Mouse (Mus musculus): ENCODE data around the gene Tusc2.
"Not testable (repeated sequence)": the region's sequence is repeated elsewhere in the genome, so short reads cannot be mapped to it uniquely, and the experiment has no call there.

Gene Tusc2

DNA sequence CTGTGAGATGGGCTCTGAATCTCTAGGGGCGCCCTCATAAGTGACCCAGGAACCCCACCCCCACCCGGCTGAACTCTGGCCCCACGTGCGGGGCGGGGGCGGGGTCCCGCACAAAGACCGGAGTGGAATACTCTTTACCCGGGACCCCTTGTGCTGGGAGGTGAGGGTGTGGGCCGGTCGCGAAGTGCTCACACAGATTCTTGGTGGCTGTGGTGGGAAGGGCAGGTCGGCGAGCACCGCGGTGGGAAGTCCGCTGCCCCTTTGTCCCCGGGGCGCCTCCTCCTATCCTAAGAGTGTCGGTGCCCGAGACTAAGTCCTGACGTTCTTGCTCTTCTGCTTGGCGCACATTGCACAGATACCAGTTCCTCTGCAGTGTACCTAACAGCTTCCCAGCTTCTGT, 6.2 kb downstream of the Tusc2 start:
- DNase-seq: no peak

DNA sequence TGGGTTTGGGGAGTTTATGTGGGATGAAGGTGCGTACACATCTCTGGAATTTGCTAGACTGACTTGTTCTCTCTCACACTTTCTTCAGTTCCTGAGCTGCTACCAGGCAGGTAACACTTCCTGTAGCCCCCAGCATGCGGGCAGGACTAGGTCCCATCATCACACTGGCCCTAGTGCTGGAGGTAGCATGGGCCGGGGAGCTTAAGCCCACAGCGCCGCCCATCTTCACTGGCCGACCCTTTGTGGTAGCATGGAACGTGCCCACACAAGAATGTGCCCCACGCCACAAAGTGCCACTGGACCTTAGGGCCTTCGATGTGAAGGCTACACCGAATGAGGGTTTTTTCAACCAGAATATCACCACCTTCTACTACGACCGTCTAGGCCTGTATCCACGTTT, 7.0 kb downstream of the Tusc2 start:
- no peak for DNase-seq

DNA sequence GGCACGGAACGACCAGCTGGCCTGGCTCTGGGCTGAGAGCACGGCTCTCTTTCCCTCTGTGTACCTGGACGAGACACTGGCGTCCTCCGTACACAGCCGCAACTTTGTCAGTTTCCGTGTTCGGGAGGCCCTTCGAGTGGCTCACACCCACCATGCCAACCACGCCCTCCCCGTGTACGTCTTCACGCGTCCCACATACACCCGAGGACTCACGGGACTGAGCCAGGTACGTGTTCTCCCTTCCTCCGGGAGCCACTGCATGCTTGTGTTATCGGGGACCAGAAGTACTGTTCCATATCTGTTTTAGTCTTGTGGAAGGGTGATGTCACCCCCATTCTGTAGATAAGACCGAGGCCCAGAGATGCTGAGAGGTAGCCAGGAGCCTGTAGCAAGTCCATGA, 7.8 kb downstream of the Tusc2 start:
- DNase-seq: no peak

DNA sequence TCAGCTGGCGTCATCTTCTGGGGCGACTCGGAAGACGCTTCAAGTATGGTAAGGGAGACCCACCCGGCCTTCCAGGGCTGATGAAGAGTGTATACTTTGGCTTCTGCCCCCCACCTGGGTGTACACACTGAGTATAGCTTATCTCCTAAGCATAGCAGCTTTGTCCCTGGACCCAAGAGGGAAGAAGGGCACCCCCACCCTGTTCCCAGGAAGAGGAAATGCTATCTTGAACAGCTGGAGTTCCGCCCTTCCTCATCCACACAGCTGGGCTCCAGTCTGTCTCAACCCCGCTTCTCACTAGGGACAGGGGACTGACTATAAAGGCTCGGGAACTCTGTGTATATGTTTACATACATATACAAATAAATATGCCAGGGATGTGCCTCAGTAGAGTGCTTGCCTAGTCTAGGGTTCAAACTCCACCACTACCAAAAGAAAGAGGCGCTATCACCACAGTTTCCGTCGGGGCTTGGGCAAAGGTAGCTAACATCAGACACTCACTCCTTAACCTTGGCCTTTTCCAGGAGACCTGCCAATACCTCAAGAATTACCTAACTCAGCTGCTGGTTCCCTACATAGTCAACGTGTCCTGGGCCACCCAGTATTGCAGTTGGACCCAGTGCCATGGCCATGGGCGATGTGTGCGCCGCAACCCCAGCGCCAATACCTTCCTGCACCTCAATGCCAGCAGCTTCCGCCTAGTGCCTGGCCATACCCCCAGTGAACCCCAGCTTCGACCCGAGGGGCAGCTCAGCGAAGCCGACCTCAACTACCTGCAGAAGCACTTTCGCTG, 8.7 kb downstream of the Tusc2 start:
- DNase-seq: no peak

DNA sequence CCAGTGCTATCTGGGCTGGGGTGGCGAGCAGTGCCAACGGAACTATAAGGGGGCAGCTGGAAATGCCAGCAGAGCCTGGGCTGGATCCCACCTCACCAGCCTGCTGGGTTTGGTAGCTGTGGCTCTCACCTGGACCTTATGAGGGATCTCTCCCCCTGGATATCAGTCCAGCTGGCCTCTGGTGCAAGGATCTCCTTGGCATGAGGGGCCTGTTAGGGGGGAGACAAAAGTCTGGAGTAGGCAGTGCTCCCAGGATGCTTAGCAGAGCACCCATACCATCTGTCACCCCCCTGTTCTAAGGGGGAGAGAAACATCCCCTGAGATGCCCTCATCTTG, 9.2 kb downstream of the Tusc2 start:
- DNase-seq: no peak

DNA sequence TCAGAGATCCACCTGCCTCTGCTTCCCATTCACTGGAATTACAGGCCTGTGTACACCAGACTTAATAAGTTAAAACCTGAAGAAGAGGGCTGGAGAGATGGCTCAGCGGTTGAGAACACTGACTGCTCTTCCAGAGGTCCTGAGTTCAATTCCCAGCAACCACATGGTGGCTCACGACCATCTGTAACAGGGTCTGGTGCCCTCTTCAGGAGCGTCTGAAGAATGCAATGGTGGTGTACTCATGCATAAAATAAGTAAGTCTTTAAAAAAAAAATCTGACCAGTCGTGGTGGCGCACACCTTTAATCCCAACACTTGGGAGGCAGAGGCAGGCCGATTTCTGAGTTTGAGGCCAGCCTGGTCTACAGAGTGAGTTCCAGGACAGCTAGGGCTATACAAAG, 10.7 kb downstream of the Tusc2 start:
- DNase-seq: not testable (repeated sequence)

DNA sequence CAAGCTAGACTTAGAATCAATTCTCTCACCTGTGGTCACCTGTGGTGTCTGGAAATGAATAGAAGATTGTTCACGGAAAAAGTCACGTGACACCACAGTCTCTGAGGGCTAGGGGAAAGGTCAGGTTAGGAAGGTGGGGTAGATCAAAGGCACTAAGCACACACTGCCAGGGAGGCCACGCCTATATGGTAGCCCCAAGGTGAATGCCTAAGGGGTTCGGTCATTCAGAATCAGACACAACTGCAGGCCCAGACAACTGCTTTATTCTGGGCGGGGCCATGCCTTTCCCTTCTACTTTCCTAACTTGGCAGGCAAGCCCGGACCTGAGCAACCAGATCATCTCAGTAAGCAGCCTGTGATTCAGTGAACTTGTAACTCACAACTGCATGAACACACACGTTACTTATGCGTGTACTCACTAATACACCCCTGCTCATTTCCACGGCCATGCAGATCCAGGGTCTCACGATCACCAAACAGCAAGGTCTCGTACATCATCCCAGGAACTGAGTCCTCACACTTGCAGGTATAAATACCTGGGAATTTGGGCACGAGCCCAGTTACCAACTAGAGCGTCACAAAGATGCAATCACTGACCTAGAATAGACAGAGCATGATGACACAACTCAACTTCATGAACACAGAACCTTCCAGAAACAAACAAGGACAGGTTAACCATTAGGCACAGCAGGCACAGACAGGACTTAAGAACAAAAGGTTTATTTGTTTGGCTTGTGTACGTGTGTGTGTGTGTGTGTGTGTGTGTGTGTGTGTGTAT, 12.7 kb downstream of the Tusc2 start:
- no peak for DNase-seq

DNA sequence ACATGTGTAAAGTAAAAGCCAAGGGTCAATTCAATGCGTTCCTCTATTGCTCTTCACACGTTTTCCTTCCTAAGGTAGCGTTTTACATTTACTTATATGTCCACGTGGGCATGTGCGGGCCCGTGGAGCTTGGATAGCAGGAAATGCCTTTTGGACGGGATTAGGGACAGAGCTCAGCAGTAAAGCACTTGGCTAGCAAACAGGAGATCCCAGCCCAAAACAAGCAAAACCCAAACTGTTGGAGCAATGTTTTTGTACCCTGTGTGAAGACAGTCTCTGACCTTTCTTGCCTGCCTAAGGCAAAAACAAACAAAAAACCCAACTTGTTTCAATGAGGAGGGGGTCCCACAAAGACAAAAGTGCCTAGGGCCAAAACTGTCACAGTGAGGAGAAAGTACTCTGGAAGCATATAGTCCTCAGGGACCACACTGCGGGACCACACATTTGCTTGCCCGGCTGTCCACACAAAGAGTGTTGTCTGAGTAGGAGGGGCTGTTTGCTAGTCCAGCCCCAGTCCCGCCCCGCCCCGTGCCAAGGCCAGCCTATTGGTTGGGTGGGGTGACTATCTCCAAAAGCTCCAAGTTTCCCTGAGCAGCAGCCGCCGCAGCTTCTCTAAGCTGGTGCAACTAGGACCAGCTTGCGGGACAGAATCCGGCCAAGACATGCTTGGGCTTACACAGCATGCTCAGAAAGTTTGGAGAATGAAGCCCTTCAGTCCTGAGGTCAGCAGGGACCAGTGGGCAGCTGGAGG, 13.5 kb downstream of the Tusc2 start, which contains the start of gene Hyal1:
Hyal1 (plus strand) TSS at position 571 of the 751 bp plus-strand sequence.
- DNase-seq: no peak

DNA sequence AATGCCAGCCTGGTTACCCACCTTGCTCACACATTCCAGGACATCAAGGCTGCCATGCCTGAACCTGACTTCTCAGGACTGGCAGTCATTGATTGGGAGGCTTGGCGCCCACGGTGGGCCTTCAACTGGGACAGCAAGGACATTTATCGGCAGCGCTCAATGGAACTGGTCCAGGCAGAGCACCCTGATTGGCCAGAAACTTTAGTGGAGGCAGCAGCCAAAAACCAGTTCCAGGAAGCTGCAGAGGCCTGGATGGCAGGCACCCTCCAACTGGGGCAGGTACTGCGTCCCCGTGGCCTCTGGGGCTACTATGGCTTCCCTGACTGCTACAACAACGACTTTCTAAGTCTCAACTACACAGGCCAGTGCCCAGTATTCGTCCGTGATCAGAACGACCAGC, 14.8 kb downstream of the Tusc2 start:
- DNase-seq: no peak

DNA sequence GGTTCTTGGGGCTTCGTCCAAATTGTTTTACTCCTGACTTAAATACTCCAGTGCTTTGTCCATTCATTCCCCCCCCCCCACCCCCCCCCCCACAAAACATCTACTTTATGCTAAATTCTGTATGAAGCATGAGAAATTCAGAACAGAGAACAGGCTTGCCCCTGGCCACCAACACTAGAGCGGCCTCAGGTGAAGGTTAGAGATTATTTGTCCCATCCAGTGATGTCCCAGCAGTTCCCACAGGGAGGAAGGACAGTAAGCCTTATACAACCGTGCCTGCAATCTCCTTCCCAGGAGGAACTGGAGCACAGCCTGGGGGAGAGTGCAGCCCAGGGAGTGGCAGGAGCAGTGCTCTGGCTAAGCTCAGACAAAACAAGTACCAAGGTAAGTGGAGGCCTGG, 15.5 kb downstream of the Tusc2 start, which contains the start of gene Naa80:
Naa80 (plus strand) TSS at position 301 of the 400 bp plus-strand sequence.
- no peak for DNase-seq

DNA sequence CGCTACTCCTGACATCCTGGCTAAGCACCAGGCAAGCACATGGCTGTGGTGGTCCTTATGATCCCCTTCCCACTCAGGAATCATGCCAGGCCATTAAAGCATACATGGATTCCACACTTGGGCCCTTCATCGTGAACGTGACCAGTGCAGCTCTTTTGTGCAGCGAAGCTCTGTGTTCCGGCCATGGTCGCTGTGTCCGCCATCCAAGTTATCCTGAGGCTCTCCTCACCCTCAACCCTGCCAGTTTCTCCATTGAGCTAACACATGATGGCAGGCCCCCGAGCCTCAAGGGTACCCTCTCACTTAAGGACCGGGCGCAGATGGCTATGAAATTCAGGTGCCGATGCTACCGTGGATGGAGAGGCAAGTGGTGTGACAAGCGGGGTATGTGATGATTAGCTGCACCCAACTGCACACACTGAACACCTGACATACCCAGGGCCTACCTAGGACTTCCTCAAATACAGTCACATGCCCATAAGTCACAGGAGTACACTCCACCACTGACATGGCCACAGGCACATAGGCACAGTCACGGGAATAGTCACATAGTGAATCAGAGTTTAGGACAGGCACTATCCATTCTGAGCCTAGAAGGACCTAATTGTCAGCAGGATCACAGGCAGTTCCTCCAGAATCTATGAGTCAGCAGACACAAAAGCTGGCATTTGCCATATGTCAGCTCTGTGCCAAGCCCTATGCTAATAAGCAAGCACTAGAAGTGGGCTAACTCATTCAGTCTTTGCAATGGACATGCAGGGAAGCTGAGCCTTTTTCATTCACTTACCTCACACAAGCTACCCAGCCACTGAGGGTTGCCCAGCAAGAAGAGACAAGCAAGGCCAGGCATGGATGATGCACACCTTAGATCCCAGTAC, 16.2 kb downstream of the Tusc2 start:
- DNase-seq: peak; percentile 71

DNA sequence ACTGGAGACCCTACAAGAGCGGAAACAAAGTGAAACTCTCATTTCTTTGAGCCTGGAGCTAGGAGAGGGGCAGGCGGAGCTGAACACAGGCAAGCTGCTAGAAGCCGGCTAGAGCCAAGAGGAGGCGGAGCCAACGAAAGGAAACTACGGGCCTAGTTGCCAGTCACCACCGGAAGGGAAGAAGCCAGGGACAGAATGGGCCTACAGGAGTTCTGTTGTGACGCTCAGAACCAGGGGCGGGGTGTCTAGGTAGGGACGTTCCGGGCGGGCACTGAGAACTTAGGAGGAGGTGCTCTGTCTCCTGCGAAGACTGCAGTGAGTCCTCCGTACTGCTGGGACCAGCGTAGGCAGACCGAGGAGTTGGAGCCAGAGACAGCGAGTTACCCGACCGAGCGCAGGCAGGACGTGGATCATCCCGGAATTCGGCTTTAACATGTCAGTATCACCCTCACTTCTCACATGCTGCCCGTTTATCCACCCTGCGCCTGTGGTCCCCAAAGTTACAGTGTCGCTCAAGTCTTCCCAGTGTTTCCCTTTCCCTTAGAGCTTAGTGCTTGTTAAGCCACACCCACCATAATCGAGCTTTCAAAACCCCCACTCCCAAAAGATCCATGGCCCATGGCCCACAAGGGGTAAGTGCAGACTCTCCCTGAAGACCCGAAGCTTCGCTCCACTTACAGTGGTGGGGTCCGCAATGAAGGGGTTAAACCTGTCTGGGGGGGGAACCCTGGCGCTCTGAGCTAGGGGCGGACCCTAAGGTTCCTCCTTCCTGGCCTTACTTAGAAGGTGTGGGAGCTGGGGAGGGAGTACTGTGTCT, 17.7 kb downstream of the Tusc2 start, which contains the start of gene Hyal3:
Hyal3 (plus strand) TSS at position 318 of the 817 bp plus-strand sequence.
- peak; percentile 93 for DNase-seq

DNA sequence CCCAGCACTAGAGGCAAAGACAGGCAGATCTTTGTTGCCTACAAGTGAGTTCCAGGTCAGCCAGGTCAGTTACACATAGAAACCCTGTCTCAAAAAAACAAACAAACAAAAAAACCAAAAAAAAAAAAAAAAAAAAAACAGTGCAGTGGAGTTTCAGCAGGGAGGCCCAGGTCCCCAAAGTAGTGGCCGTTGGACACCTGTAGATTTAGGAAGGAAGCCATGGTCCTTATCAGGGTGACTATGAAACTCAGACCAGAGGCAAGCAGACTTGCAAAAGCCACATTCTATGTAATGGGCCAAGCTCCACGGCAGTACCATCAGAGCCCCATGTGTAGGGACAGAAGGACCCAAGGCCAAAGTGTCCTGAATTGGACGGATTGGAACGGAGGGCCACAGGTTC, 18.5 kb downstream of the Tusc2 start:
- no peak for DNase-seq

DNA sequence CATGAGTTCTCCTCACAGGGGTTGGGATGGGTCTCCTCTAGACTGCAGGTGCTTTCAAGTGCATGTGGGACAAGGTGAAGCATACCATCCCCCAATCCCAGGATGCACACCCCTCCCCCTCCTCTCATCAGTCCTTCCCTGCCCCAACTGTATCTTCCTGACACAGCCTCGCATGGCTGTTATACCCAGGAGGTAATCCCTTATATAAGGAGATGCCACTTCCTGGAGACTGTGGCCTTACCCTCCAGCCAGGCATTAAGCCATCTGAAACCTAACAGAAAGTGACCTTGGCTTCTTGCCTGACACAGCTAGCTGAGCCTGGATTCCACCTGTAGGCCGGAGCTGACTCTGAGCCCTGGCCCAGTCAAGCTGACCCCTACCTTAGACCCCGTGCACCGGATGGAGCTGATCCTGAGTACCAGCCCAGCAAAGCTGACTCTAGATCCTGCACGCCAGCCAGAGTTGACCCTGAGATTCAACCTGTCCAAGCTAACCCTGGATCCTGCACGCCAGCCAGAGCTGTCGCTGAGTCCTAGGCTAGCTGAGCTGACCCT, 19.5 kb downstream of the Tusc2 start:
- no peak for DNase-seq

DNA sequence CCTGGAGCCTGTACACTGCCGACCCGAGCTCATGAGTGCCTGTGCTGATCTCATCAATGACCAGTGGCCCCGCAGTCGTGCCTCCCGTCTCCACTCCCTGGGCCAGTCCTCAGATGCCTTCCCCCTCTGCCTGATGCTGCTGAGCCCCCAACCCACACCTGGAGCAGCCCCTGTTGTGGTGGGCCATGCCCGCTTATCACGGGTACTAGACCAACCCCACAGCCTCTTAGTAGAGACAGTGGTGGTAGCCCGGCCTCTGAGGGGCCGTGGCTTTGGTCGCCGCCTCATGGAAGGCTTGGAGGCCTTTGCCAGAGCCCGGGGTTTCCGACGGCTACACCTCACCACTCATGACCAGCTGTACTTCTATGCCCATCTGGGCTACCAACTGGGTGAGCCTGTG, 20.1 kb downstream of the Tusc2 start:
- DNase-seq: no peak

DNA sequence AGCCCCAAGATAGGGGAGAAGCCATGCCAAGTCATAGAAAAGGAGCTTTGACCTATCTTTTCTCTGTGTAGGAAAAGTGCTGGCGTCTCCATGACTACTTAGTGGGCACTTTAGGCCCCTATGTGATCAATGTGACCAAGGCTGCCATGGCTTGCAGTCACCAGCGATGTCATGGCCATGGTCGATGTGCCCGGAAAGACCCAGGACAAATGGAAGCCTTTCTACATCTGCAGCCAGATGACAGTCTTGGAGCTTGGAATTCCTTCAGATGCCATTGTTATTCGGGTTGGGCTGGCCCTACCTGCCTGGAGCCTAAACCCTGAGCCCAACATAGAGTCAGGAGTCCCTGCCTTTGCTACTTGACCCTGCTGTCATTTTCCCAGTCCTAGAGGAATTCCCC, 23.4 kb downstream of the Tusc2 start:
- no peak for DNase-seq

DNA sequence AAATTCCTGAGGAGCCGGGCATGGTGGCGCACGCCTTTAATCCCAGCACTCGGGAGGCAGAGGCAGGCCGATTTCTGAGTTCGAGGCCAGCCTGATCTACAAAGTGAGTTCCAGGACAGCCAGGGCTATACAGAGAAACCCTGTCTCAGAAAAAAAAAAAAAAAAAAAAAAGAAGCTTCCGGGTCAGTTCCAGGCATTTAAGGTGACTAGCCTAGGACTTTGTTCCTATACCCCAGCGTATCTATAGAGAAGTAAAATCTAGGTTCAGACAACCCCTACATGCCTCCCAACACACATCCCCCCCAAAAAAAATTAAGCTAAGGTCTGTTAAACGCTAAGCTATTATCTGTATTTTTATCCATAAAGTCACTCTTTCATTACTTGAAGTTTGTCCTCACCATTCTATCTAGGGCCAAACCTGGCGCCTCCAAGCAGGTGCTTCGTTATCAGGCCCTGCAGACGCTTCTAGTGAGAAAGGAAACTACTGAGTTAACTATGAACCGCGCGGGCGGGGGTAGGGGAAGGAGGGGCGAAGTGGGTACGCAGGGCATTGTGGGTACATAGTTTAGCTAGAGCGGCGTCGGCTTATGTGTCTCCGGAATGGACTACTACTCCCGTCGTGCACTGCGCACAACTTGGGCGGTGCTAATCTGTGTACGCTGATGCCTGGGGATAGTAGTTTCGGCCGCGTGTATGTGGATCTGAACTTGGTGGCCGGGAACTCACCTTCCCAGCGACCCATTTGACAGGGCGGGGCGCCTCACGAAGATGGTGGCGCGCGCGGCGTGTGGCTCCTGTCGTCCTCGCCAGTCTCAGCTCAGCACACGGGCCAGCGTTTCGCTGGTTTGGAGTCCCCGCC, 24.1 kb downstream of the Tusc2 start, which contains the start of gene Ifrd2:
Ifrd2 (plus strand) TSS at position 669 of the 859 bp plus-strand sequence.
- peak; percentile 99 for DNase-seq

DNA sequence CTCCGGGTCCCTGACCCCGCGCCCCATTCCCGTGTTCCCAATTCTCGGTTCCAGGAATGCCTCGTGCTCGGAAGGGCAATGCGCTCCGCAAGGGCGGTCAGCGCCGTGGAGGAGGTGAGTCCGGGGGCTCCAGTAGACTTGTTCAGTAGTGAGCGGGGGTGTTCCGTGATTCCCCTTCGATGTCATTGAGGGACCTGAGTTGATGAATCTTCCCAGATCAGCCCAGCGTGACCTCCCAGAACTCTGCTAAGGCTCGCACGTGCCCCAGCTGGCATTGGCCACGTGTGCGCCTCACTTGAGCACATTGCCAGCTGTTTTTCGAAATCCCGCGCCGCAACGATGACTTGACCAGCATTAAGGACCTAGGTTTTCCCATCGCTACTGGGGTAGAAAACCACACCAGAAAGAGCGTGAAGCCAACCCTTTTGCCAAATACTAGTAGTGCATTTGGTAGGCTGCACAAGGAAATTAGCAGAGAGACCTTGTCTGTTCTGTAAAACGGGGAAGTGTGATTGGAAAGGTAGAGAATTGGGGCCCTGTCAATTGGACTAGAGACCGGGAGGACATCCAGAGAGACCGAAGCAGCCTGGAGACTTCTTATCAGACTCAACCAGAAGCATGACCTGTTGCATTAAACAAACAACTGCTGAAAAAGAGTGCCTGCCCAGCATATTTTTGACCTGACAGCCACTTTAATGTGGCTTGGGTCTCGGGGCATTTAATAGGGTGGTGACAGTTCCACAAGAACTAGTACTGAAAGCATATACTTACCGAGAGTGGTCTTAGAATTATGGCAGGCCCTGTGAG, 25.0 kb downstream of the Tusc2 start:
- DNase-seq: no peak

Measured in layer of hippocampus, adult 9-11 months (tissue).